Mouse (Mus musculus) cerebellum, adult 2 months (tissue): ENCODE measurements around the gene Wfdc15a.

Experiments used
- CTCF ChIP-seq: fragments of 200-500 bp; IDR thresholded peaks from 2 replicates; pipeline ENCODE4 v1.5.1; 2011; ENCODE audit warnings: low read depth, mild to moderate bottlenecking, control low read depth, low read length, moderate library complexity, borderline replicate concordance; ENCODE audit not compliant: insufficient read depth
- POLR2A ChIP-seq: fragments of 200-500 bp; IDR thresholded peaks from 2 replicates; pipeline ENCODE4 v1.6.1; 2011; ENCODE audit warnings: low read length, control low read depth, borderline replicate concordance; ENCODE audit not compliant: insufficient read depth

- TF ChIP-seq CTCF (no peak), POLR2A (no peak)
Measured at GRCm38 (mm10) chr2:164206676-164207075, 6.7 kb upstream of the Wfdc15a start.
